Mouse (Mus musculus) liver, postnatal 0 days (tissue): ENCODE measurements around the gene Specc1l.
A peak's percentile ranks its signal among the peaks of the same experiment; 100 is the strongest.

ENCODE experiments used
- CTCF ChIP-seq: sonication (generic); IDR thresholded peaks from 2 replicates; pipeline ENCODE4 v1.5.1; 2016; ENCODE audit warnings: antibody characterized with exemption, low read depth
- EP300 ChIP-seq: IDR thresholded peaks from 2 replicates; pipeline ENCODE4 v1.6.1; 2016; ENCODE audit warnings: antibody characterized with exemption, low read depth, mild to moderate bottlenecking

DNA sequence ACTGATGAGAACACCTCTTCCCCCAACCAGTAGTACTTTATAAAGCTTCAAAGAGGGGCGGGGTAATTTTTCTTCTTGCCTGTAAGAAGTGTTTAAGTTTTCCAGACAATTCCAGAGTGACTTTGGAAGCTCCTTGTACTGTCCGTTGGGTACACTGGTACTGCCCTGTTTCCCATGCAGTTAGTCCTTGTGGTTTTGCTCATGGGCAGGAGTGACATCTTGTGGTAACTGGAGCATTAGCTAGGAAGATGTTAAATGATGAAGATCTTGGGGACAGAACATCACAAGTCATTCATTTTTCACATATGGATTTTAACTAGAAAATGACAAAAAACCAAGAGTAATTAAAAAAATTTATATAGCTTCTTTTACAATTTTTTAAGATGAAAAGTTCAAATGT, 39.1 kb downstream of the Specc1l start:
- peak; percentile 66 for TF ChIP-seq CTCF
- no peak for TF ChIP-seq EP300
